Mouse (Mus musculus): ENCODE measurements around the gene Cdc6. TPM values are rescaled to one million over a fixed set of nuclear protein-coding genes. Genes with fewer than 3 reads are reported as not detected.

The Cdc6 gene
- polyA plus RNA-seq, 1 experiment from 2014 or later: 7.0 TPM

DNA sequence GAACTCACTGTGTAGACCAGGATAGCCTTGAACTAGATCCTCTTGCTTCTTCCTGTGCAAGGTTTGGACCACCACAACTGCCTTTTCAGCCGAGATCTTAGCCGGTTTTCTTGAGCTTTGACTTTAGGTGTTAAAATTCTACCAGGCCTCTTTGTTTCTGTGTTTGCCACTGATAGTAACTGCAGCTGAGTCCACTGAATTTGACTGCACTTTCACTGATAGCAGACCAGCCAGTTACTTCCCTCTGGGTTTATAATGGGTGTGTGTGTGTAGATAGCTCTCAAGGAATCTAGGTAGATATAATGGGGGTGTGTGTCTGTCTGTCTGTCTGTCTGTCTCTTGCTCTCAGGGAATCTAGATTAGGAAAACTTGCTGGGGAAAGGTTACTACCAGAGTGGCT, 3.0 kb upstream of the Cdc6 start:
- Histone ChIP-seq H3K4me1 (replicated peaks; ENCODE audit: control insufficient read depth, insufficient read depth) (no peaks in the 10 kb centered on the region), H3K9ac (ENCODE audit: low read length) (no peak overlapping the region), H3K27me3 (ENCODE audit: control insufficient read depth, insufficient read depth, low read length) (no peaks in the 10 kb centered on the region), H3K4me3 (ENCODE audit: low read depth, low read length) (no peak overlapping the region), H3K27ac (replicated peaks) (peak overlapping the region; percentile 86), H3K9me3 (ENCODE audit: control insufficient read depth, low read length) (no peaks in the 10 kb centered on the region), H3K4me2 (replicated peaks; ENCODE audit: low read depth) (no peak overlapping the region), H3K36me3 (ENCODE audit: control insufficient read depth, insufficient read depth, low read length) (peaks cover 4% of the 10 kb centered on the region; the same call in 1 of the 2 replicates)
- DNase-seq (ENCODE audit: low spot score): peak; percentile 43
- ATAC-seq (ENCODE audit: low FRiP score, low TSS enrichment): 0 out of 2 replicates have a peak, but pooled peaks have one; percentile 22
- TF ChIP-seq EP300 (optimal IDR thresholded peaks at IDR 0.05) (no peak), CTCF (IDR thresholded peaks at IDR 0.05; ENCODE audit: low read depth) (no peak)
- 49% methylated on average over 2 of the region's 2 CpGs for WGBS

DNA sequence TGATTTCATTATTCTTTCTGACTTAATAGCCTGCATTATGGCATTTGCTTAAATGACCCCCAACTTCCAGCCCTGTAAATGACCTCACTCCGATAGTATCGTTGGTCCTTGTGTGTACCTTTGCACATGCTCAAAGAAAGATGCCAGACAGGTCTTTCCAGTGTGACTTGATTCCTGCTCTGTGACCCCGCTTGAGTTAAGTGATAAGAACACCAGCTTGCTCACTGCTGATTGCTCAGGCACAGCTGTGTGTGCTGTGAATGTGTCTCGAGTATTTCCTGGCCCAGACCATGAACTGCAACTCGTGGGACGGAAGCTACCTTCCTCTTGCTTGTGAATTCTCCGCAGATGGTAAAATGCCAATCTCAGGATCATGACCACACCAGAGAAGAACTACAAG, 2.6 kb upstream of the Cdc6 start:
- Histone ChIP-seq H3K4me2 (replicated peaks; ENCODE audit: low read depth) (no peak overlapping the region), H3K27me3 (ENCODE audit: control insufficient read depth, insufficient read depth, low read length) (no peaks in the 10 kb centered on the region), H3K4me3 (ENCODE audit: low read depth, low read length) (no peak overlapping the region), H3K27ac (replicated peaks) (peak overlapping the region; percentile 86), H3K9ac (ENCODE audit: low read length) (no peak overlapping the region), H3K9me3 (ENCODE audit: control insufficient read depth, low read length) (no peaks in the 10 kb centered on the region), H3K4me1 (replicated peaks; ENCODE audit: control insufficient read depth, insufficient read depth) (no peaks in the 10 kb centered on the region), H3K36me3 (ENCODE audit: control insufficient read depth, insufficient read depth, low read length) (no peaks in the 10 kb centered on the region; the same call in 1 of the 2 replicates)
- peak; percentile 90 for DNase-seq (ENCODE audit: low spot score)
- TF ChIP-seq CTCF (IDR thresholded peaks at IDR 0.05; ENCODE audit: low read depth): no peak
- peak; percentile 88 for TF ChIP-seq EP300 (optimal IDR thresholded peaks at IDR 0.05)
- WGBS: 44% methylated on average over 7 of the region's 7 CpGs
- peak; percentile 85 for ATAC-seq (ENCODE audit: low FRiP score, low TSS enrichment)

DNA sequence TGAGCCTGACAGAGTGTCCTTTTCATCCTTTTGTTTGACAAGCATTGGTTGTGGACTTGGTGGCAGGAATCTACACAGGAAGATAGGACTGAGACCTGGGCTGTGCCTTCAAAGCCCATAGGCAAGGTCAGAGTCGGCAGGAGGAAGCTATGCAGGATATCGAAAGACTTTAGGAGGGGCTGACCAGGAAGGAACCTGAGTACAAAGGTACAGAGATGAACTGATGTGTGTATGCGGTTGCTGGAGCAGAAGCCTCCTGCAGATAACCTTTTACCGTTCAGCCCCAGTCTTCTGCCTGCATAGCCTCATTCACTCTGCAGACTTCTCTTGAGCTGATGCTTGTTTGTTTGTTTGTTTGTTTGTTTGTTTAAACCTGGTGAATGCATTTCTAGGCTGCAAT, 2.0 kb upstream of the Cdc6 start:
- Histone ChIP-seq H3K27me3 (ENCODE audit: control insufficient read depth, insufficient read depth, low read length) (no peaks in the 10 kb centered on the region), H3K9me3 (ENCODE audit: control insufficient read depth, low read length) (no peaks in the 10 kb centered on the region), H3K4me1 (replicated peaks; ENCODE audit: control insufficient read depth, insufficient read depth) (no peaks in the 10 kb centered on the region), H3K27ac (replicated peaks) (peak overlapping the region; percentile 82), H3K9ac (ENCODE audit: low read length) (no peak overlapping the region), H3K36me3 (ENCODE audit: control insufficient read depth, insufficient read depth, low read length) (no peaks in the 10 kb centered on the region; the same call in 1 of the 2 replicates), H3K4me2 (replicated peaks; ENCODE audit: low read depth) (no peak overlapping the region), H3K4me3 (ENCODE audit: low read depth, low read length) (no peak overlapping the region)
- DNase-seq (ENCODE audit: low spot score) (peak; percentile 36), ATAC-seq (ENCODE audit: low FRiP score, low TSS enrichment) (peak; percentile 50)
- TF ChIP-seq EP300 (optimal IDR thresholded peaks at IDR 0.05) (no peak), CTCF (IDR thresholded peaks at IDR 0.05; ENCODE audit: low read depth) (no peak)
- 52% methylated on average over 4 of the region's 4 CpGs for WGBS

DNA sequence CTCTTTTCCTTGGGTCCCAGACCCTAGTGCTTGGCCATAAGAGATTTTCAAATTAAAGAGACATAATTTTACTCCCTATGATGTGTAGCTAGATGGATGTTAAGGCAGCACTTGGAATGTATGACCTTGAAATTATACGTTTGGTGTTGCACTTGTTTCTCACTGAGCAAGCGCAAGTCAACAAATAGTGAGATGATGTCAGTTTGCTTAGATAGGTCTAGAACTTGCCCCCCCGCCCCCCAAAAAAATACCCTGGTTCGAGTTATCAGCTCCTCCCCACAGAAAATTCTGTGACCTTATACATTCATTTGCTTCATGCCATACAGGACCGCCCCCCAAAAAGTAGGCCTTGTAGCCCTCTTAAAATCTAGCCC, 551 bp upstream of the Cdc6 start:
- H3K9ac ChIP-seq (ENCODE audit: low read length): peak overlapping the region; percentile 48; the same call in 1 of the 2 replicates
- peak overlapping the region; percentile 56; the same call in 1 of the 2 replicates for H3K27ac ChIP-seq (replicated peaks)
- H3K4me1 ChIP-seq (replicated peaks; ENCODE audit: control insufficient read depth, insufficient read depth): no peaks in the 10 kb centered on the region
- ATAC-seq (ENCODE audit: low FRiP score, low TSS enrichment): no peak
- H3K36me3 ChIP-seq (ENCODE audit: control insufficient read depth, insufficient read depth, low read length): no peaks in the 10 kb centered on the region; the same call in 1 of the 2 replicates
- H3K4me2 ChIP-seq (replicated peaks; ENCODE audit: low read depth): peak overlapping the region; percentile 61
- H3K9me3 ChIP-seq (ENCODE audit: control insufficient read depth, low read length): no peaks in the 10 kb centered on the region
- TF ChIP-seq EP300 (optimal IDR thresholded peaks at IDR 0.05): no peak
- no peak for TF ChIP-seq CTCF (IDR thresholded peaks at IDR 0.05; ENCODE audit: low read depth)
- DNase-seq (ENCODE audit: low spot score): no peak
- WGBS: 49% methylated on average over 5 of the region's 5 CpGs
- H3K4me3 ChIP-seq (ENCODE audit: low read depth, low read length): peak overlapping the region; percentile 51
- no peaks in the 10 kb centered on the region for H3K27me3 ChIP-seq (ENCODE audit: control insufficient read depth, insufficient read depth, low read length)

DNA sequence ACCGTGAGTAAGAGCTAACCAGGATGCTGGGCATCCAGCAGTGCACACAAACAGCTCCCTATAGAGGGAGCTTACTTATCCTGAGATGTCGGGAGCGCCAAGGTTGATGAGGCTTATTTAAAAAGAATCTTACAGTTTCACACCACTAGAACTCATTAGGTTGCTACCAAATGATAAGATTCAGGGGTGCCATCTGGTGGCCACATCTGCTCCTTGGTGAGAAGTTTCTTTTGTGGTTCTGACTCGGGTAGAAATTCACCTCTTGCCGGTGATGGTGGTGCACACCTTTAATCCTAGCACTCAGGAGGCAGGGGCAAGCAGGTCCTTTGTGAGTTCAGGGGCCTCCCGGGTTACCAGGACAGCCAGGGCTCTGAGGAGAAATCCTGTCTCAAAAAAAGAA, 2.1 kb downstream of the Cdc6 start:
- no peak overlapping the region for H3K4me3 ChIP-seq (ENCODE audit: low read depth, low read length)
- no peak overlapping the region; the same call in 1 of the 2 replicates for H3K4me2 ChIP-seq (replicated peaks; ENCODE audit: low read depth)
- TF ChIP-seq CTCF (IDR thresholded peaks at IDR 0.05; ENCODE audit: low read depth): peak; percentile 86
- no peak for TF ChIP-seq EP300 (optimal IDR thresholded peaks at IDR 0.05)
- no peaks in the 10 kb centered on the region for H3K27me3 ChIP-seq (ENCODE audit: control insufficient read depth, insufficient read depth, low read length)
- H3K27ac ChIP-seq (replicated peaks): no peak overlapping the region
- no peaks in the 10 kb centered on the region for H3K36me3 ChIP-seq (ENCODE audit: control insufficient read depth, insufficient read depth, low read length)
- H3K9me3 ChIP-seq (ENCODE audit: control insufficient read depth, low read length): no peaks in the 10 kb centered on the region
- DNase-seq (ENCODE audit: low spot score) (peak; percentile 84), ATAC-seq (ENCODE audit: low FRiP score, low TSS enrichment) (no peak)
- H3K4me1 ChIP-seq (replicated peaks; ENCODE audit: control insufficient read depth, insufficient read depth): no peaks in the 10 kb centered on the region
- H3K9ac ChIP-seq (ENCODE audit: low read length): no peak overlapping the region; the same call in 1 of the 2 replicates
- WGBS: 27% methylated on average over 6 of the region's 6 CpGs

DNA sequence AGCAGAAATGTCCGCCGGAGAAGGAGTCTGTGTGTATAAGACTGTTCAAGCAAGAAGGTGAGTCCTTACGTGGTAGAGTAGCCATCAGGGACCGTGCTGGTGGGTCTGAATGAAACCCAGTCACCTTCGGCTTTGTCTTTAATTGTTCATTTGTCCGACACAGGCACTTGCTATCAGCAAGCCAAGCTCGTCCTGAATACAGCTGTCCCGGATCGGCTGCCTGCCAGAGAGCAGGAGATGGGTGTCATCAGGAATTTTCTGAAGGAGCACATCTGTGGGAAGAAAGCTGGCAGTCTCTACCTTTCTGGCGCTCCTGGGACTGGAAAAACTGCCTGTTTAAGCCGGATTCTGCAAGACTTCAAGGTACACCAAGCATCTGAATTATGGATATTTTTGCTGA, 2.8 kb downstream of the Cdc6 start:
- Histone ChIP-seq H3K4me1 (replicated peaks; ENCODE audit: control insufficient read depth, insufficient read depth) (no peaks in the 10 kb centered on the region), H3K4me2 (replicated peaks; ENCODE audit: low read depth) (no peak overlapping the region), H3K36me3 (ENCODE audit: control insufficient read depth, insufficient read depth, low read length) (no peaks in the 10 kb centered on the region), H3K27ac (replicated peaks) (no peak overlapping the region), H3K4me3 (ENCODE audit: low read depth, low read length) (no peak overlapping the region), H3K9ac (ENCODE audit: low read length) (no peak overlapping the region), H3K27me3 (ENCODE audit: control insufficient read depth, insufficient read depth, low read length) (no peaks in the 10 kb centered on the region), H3K9me3 (ENCODE audit: control insufficient read depth, low read length) (no peaks in the 10 kb centered on the region)
- ATAC-seq (ENCODE audit: low FRiP score, low TSS enrichment) (no peak), DNase-seq (ENCODE audit: low spot score) (no peak)
- no peak for TF ChIP-seq EP300 (optimal IDR thresholded peaks at IDR 0.05)
- TF ChIP-seq CTCF (IDR thresholded peaks at IDR 0.05; ENCODE audit: low read depth): no peak
- 84% methylated on average over 11 of the region's 11 CpGs for WGBS
